Mouse (Mus musculus): ENCODE results near the gene Ufc1. TPM values are rescaled to one million over a fixed set of nuclear protein-coding genes. Genes with fewer than 3 reads are reported as not detected.
A peak's percentile ranks its signal among the peaks of the same experiment; 100 is the strongest.

The Ufc1 gene
- polyA plus RNA-seq, 1 experiment from 2014 or later: 125 TPM

DNA sequence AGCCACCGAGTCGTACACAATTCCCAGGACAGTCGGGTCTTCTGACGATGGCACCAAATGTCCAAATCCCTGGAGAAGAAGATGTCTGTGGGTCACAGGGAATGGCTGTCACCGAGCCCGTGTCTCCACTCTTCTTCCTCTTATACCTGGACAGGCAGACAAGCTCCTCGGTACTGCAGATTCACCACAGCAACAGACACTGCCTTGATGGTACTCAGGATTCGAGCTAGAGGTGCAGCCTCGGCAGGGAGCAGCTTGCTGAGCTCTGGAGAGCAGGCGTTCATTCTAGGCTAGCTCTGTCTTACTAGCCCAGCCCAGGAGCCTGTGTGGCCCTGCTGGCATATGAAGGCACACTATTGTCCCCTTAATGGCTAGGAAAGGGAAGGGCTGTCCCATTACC lies 17.1 kb downstream of the Ufc1 start:
- no peaks in the 10 kb centered on the region for H3K27me3 ChIP-seq
- H3K9me3 ChIP-seq: no peaks in the 10 kb centered on the region
- no peak overlapping the region for H3K27ac ChIP-seq
- H3K4me2 ChIP-seq: no peak overlapping the region
- WGBS: 91% methylated on average over 10 of the region's 10 CpGs
- H3K36me3 ChIP-seq: peaks cover 65% of the 10 kb centered on the region
- peaks cover 27% of the 10 kb centered on the region for H3K4me1 ChIP-seq (replicated peaks)
- no peak for ATAC-seq (ENCODE audit: low FRiP score)
- H3K9ac ChIP-seq: no peak overlapping the region
- no peak overlapping the region for H3K4me3 ChIP-seq

DNA sequence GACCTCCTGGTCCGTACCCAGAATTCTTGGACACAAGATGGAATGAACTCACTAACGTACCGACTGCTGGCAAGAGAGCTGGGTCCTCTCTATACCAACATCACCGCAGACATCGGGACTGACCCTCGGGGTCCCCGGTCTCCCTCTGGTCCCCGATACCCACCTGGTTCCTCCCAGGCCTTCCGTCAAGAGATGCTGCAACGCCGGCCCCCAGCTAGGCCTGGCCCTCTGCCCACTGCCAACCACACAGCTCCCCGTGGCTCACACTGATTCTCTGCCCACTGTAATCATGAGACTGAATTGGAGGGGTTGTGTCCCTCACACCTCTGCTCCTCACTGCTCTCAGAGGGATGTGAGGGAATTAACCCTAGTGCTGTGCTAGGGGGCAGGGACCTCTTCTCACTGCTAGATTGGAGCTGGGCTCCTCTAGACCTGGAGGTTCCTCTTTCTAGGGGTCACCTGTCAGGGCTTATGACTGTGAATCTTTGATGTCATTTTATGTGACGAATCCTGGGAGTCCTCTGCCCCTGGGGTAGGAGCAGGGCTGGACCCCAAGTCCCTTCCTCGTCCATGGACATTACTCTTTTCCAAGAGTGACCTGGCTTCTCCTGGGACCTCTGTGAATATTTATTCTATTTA lies 18.6 kb downstream of the Ufc1 start:
- Histone ChIP-seq H3K27ac (no peak overlapping the region), H3K9me3 (no peaks in the 10 kb centered on the region), H3K4me3 (no peak overlapping the region), H3K4me1 (replicated peaks) (peaks cover 30% of the 10 kb centered on the region), H3K4me2 (no peak overlapping the region), H3K36me3 (peaks cover 70% of the 10 kb centered on the region), H3K27me3 (no peaks in the 10 kb centered on the region), H3K9ac (no peak overlapping the region)
- WGBS: 94% methylated on average over 14 of the region's 14 CpGs
- no peak for ATAC-seq (ENCODE audit: low FRiP score)

DNA sequence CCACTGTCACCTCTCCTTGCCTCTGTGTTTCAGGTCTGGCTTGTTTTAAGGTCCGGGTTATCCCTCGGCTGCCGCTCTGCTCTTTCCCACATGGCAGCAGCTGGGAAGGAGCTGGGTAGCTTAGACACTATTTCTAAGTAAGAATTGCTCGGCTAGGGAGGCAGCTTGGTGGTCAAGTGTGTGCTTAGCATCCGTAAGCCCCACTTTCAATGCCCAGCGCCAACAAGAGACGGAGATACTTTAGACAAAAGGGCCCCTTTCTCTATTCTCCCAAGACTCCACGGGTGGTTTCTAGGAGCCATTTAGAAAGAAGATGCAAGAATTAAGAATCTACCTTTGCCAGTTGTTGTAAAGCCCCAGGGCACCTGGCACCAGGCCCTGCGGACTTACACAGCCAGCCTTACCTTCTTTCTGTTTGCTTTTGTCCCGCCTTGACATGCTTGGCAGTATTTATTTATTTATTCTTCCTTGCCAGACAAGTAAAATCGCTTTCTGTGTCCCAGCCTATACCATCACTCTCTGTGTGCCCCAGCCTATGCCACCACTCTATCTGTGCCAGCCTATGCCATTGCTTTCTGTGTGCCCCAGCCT lies 19.6 kb downstream of the Ufc1 start:
- no peak for ATAC-seq (ENCODE audit: low FRiP score)
- H3K9me3 ChIP-seq: no peaks in the 10 kb centered on the region
- peaks cover 70% of the 10 kb centered on the region for H3K36me3 ChIP-seq
- H3K27me3 ChIP-seq: no peaks in the 10 kb centered on the region
- H3K27ac ChIP-seq: no peak overlapping the region
- peaks cover 31% of the 10 kb centered on the region for H3K4me1 ChIP-seq (replicated peaks)
- H3K4me3 ChIP-seq: no peak overlapping the region
- H3K4me2 ChIP-seq: no peak overlapping the region
- WGBS: 81% methylated on average over 11 of the region's 11 CpGs
- no peak overlapping the region for H3K9ac ChIP-seq

DNA sequence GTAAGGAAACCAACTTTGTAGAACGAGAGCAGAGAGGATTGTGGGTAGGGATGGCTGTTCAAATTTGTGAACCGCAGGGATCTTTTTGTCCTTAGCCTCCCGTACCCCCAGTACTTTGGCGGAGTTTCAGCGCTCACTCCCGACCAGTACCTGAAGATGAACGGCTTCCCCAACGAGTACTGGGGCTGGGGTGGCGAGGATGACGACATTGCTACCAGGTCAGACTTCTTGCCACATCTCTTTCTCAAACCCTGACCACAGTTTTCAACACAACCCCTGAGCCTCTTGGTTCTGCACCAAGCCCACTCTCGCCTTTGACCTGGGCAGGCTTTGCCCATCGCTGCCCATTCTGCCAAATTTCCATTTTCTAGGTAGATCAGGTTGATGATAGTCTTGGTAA lies 20.7 kb downstream of the Ufc1 start:
- Histone ChIP-seq H3K4me1 (replicated peaks) (peaks cover 26% of the 10 kb centered on the region), H3K4me2 (no peak overlapping the region), H3K4me3 (no peak overlapping the region), H3K27me3 (no peaks in the 10 kb centered on the region), H3K36me3 (peaks cover 70% of the 10 kb centered on the region), H3K9me3 (no peaks in the 10 kb centered on the region), H3K27ac (no peak overlapping the region), H3K9ac (no peak overlapping the region)
- 94% methylated on average over 12 of the region's 12 CpGs for WGBS
- ATAC-seq (ENCODE audit: low FRiP score): no peak

GRCm38 (mm10) chr1:171272086-171272485 lies 22.7 kb downstream of the Ufc1 start:
- ATAC-seq (ENCODE audit: low FRiP score): no peak
- peak overlapping the region; percentile 67; the same call in 1 of the 2 replicates for H3K4me3 ChIP-seq
- peak overlapping the region; percentile 83 for H3K4me2 ChIP-seq
- no peaks in the 10 kb centered on the region for H3K9me3 ChIP-seq
- peaks cover 26% of the 10 kb centered on the region for H3K4me1 ChIP-seq (replicated peaks)
- H3K27me3 ChIP-seq: no peaks in the 10 kb centered on the region
- peaks cover 54% of the 10 kb centered on the region for H3K36me3 ChIP-seq
- H3K9ac ChIP-seq: peak overlapping the region; percentile 24; the same call in 1 of the 2 replicates
- WGBS: 96% methylated on average over 3 of the region's 3 CpGs
- no peak overlapping the region for H3K27ac ChIP-seq

DNA sequence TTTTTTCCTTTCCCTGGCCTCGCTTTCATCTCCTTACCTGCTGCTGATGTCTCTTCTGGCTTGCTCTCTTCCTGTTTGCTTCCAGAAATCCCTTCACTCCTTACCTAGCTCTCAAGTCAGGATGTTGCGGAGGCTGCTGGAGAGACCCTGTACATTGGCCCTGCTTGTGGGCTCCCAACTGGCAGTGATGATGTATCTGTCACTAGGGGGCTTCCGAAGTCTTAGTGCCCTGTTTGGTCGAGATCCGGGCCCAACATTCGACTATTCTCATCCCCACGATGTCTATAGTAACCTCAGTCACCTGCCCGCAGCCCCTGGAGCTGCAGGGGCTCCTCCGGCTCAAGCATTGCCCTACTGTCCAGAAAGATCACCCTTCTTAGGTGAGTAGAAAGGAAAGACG lies 23.2 kb downstream of the Ufc1 start:
- no peak for ATAC-seq (ENCODE audit: low FRiP score)
- Histone ChIP-seq H3K36me3 (peaks cover 50% of the 10 kb centered on the region), H3K4me3 (peak overlapping the region; percentile 67; the same call in 1 of the 2 replicates), H3K27me3 (no peaks in the 10 kb centered on the region), H3K4me2 (peak overlapping the region; percentile 83), H3K4me1 (replicated peaks) (peaks cover 26% of the 10 kb centered on the region), H3K27ac (no peak overlapping the region), H3K9me3 (no peaks in the 10 kb centered on the region), H3K9ac (peak overlapping the region; percentile 24; the same call in 1 of the 2 replicates)
- WGBS: 71% methylated on average over 10 of the region's 10 CpGs

- Histone ChIP-seq H3K4me2 (peak overlapping the region; percentile 83), H3K27ac (0 out of 2 replicates have a peak overlapping the region, but pooled peaks have one; percentile 1), H3K9ac (peak overlapping the region; percentile 85), H3K4me1 (replicated peaks) (peaks cover 26% of the 10 kb centered on the region), H3K4me3 (peak overlapping the region; percentile 67), H3K27me3 (no peaks in the 10 kb centered on the region), H3K36me3 (peaks cover 45% of the 10 kb centered on the region), H3K9me3 (no peaks in the 10 kb centered on the region)
- ATAC-seq (ENCODE audit: low FRiP score): no peak
- WGBS: 57% methylated on average over 9 of the region's 9 CpGs
Measured at GRCm38 (mm10) chr1:171271196-171271595, 23.6 kb downstream of the Ufc1 start.

DNA sequence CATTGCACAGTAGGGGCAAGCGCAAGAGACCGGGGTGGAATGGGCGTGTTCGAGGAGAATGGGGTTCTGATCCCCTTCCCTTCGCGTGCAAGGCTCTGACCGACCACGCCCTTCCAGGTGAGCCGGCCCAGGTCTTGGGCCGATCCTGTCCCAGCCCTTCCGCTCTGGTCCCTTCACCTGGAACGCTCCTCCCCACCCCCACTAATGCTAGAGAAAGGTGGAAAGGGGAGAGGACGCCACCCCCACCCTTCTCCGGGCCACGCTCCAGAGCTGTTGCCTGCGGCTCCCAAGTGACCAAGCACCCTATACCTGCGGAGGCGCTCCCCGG lies 24.3 kb downstream of the Ufc1 start:
- Histone ChIP-seq H3K4me1 (replicated peaks) (peaks cover 26% of the 10 kb centered on the region), H3K9me3 (no peaks in the 10 kb centered on the region), H3K4me2 (peak overlapping the region; percentile 83), H3K36me3 (peaks cover 39% of the 10 kb centered on the region), H3K9ac (peak overlapping the region; percentile 85), H3K4me3 (peak overlapping the region; percentile 67), H3K27me3 (no peaks in the 10 kb centered on the region), H3K27ac (peak overlapping the region; percentile 58)
- ATAC-seq (ENCODE audit: low FRiP score): peak; percentile 77
- 1% methylated on average over 19 of the region's 19 CpGs for WGBS

- Histone ChIP-seq H3K27me3 (no peaks in the 10 kb centered on the region), H3K9me3 (no peaks in the 10 kb centered on the region), H3K4me2 (peak within 1 kb of the TSS; percentile 83), H3K4me3 (peak within 1 kb of the TSS; percentile 67), H3K27ac (peak within 1 kb of the TSS; percentile 58), H3K4me1 (replicated peaks) (peaks cover 26% of the 10 kb centered on the region), H3K9ac (peak within 1 kb of the TSS; percentile 85), H3K36me3 (peaks cover 33% of the 10 kb centered on the region)
- 3% methylated on average over 35 of the region's 36 CpGs for WGBS
- peak; percentile 96 for ATAC-seq (ENCODE audit: low FRiP score)
Measured at GRCm38 (mm10) chr1:171269848-171270572, 24.8 kb downstream of the Ufc1 start, which contains the start of gene B4galt3. Gene B4galt3, plus strand, starts transcription at chr1:171270328.

- Histone ChIP-seq H3K9ac (no peak overlapping the region), H3K27ac (no peak overlapping the region), H3K27me3 (no peaks in the 10 kb centered on the region), H3K4me1 (replicated peaks) (peaks cover 31% of the 10 kb centered on the region), H3K9me3 (no peaks in the 10 kb centered on the region), H3K36me3 (peaks cover 17% of the 10 kb centered on the region), H3K4me2 (no peak overlapping the region), H3K4me3 (no peak overlapping the region)
- WGBS: 74% methylated on average over 1 of the region's 1 CpGs
- ATAC-seq (ENCODE audit: low FRiP score): no peak
Measured at GRCm38 (mm10) chr1:171268341-171268740, 26.5 kb downstream of the Ufc1 start.

DNA sequence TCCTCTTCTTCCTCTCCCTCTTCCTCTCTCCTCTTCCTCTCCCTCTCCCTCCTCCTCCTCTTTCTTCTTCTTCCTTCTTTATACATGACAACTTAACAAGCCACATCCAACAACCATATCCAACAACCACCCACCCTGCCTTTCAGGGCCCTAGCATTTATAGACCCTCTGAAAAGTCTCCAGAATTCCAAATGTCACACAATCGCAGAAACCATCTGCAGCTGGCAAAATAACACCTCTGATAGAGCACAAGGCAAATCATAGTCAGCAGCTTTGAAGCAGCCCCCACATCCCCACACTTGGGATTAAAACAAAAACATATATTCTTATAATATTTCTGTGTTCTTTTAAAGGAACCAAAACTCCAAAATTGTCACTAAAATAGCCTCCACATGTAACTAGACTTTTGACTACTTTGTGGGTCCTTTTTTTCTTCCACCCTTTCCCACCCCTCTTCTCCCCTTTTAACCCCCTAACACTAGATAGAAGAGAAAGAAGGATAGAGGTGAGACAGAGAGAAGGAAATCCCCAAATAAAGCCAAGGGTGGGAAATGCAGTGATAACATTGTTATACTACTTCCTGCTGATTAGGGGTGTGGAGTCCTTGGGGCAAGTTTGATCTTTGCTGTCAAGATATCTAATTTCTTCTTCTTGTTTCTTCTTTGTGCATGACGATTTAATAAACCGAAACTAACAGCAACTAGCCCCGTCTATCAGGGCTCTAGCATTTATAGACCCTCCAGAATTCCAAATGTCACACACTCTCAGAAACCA lies 28.7 kb downstream of the Ufc1 start:
- Histone ChIP-seq H3K4me3 (no peak overlapping the region), H3K9ac (no peak overlapping the region), H3K9me3 (no peaks in the 10 kb centered on the region), H3K27ac (no peak overlapping the region), H3K4me2 (no peak overlapping the region), H3K27me3 (no peaks in the 10 kb centered on the region), H3K4me1 (replicated peaks) (peaks cover 28% of the 10 kb centered on the region), H3K36me3 (no peaks in the 10 kb centered on the region)
- WGBS: 81% methylated on average over 4 of the region's 4 CpGs
- no peak for ATAC-seq (ENCODE audit: low FRiP score)
